Mouse (Mus musculus): ENCODE results near the gene Gpr162.
A peak's percentile ranks its signal among the peaks of the same experiment; 100 is the strongest.
"Not testable (repeated sequence)": the region's sequence is repeated elsewhere in the genome, so short reads cannot be mapped to it uniquely, and the experiment has no call there.

Gpr162 gene

DNA sequence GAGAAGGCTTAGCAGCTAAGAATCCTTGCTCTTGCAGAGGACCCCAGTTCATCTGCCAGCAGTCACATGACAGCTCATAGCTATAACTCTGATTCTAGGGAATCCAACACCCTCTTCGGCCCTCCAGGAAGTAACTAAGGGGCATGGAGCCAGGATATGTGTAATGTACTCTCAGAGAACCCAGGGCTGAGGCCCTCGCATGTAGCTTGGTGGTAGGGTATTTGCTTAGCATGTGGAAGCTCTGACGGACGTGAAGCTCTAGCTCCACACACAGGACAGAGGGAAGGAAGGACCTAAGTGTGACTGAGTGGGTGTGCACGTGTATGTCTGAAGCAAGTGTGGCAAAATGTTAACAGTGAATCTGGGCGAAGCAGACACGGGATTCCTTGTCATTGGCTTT is 27.4 kb downstream of the Gpr162 start:
- DNase-seq (ENCODE audit: low read depth, low spot score): no peak

DNA sequence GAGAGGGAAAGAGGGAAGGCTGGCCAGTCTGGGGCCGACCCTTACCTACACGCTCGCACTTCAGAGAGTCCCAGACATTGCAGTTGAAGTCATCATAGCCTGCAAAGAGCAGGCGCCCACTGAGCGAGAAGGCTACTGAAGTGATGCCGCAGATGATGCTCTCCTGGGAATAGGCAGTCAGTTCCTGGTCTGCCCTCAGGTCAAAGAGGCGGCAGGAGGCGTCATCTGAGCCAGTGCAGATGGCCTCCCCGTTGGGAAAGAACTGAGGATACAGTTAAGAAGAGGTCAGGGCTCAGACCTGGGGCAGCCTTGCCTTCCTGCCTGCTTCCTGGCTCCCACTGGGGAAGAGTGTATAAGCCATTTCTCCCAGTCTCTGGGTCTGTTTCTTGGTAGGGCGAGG is 28.3 kb downstream of the Gpr162 start:
- DNase-seq (ENCODE audit: low read depth, low spot score): no peak

DNA sequence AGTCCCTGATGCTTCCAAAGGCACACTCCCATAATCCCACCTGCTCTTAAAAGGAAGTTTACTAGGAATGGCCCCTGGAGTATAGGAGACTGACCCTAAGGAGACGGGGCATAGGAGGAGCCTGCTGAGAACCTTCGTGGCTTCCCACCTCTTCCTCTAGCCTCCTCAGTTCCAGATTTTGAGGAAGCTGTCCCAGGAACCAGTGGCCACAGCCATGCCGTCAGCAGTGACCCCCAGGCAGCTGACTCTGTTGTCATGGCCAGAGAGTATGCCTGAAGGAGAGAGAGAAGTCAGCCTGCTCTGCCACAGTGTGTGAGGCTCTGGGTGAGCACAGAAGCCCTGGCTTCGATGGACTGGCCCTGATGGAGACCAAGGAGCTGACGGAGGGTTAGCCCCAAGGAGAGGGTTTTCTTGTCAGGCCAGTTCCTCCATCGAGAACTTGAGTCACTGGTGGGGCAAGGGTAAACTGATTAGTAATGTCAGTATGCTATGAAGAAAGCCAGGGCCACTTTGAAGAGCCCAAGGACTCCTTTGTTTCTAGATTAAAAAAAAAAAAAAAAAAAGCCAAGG is 29.2 kb downstream of the Gpr162 start:
- DNase-seq (ENCODE audit: low read depth, low spot score): no peak

GRCm38 (mm10) chr6:124831649-124832048 is 32.1 kb downstream of the Gpr162 start:
- no peak for DNase-seq (ENCODE audit: low read depth, low spot score)

DNA sequence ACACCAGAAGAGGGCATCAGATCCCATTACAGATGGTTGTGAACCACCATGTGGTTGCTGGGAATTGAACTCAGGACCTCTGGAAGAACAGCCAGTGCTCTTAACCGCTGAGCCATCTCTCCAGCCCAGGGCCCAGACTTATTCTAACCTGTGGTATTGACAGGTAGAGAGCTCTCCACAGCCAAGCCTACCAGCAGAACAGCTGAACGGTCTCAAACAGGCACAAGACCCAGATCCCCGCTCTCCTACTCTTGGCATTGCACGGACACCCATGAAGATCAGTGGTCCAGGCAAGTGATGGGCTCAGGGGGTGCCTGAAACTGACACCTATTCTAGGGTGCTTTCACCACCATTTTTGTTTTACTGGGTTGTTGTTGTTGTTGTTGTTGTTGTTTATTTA is 32.6 kb downstream of the Gpr162 start:
- DNase-seq (ENCODE audit: low read depth, low spot score): not testable (repeated sequence)

DNA sequence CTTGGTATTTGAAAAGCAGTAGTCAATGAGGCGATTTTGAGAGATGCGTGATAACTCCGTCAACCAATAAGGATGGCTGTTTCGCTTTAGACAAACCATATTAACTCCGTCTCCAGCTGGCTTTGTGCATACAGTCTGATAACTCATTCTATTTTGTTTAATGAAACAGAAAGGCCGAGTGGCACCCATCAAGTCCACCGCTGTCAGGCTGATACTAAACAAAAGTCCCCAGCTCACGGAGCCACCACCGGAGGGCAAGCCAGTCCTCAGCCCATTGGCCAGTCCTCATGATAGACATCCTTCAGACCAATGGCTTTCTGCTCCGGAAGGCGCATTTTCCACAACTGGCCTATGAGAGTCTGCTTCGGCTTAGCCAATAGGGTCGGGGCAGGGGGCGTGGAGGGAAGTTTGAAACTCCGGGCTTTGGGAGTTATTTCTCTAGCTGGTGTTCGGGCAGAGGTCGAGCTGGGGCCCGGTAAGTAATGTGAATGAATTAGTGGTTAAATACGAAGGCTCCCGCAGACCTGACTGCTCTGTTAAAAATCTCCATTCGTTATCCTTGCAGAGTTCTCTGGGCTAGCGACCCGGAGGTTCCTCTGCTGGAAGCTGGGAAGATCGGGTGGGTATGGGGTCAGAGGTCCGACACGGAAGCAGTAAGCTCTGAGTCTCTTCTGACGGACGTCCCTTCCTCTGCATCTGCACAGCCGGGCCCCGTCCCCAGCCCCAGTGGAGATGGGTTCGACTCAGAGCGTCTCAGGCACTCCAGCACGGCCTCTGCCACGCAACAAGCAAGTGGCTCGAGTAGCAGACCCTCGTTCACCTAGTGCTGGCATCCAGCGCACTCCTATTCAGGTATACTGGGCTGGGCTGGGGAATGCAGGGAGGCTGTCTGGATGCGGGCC is 33.7 kb downstream of the Gpr162 start:
- peak; percentile 99 for DNase-seq (ENCODE audit: low read depth, low spot score)

DNA sequence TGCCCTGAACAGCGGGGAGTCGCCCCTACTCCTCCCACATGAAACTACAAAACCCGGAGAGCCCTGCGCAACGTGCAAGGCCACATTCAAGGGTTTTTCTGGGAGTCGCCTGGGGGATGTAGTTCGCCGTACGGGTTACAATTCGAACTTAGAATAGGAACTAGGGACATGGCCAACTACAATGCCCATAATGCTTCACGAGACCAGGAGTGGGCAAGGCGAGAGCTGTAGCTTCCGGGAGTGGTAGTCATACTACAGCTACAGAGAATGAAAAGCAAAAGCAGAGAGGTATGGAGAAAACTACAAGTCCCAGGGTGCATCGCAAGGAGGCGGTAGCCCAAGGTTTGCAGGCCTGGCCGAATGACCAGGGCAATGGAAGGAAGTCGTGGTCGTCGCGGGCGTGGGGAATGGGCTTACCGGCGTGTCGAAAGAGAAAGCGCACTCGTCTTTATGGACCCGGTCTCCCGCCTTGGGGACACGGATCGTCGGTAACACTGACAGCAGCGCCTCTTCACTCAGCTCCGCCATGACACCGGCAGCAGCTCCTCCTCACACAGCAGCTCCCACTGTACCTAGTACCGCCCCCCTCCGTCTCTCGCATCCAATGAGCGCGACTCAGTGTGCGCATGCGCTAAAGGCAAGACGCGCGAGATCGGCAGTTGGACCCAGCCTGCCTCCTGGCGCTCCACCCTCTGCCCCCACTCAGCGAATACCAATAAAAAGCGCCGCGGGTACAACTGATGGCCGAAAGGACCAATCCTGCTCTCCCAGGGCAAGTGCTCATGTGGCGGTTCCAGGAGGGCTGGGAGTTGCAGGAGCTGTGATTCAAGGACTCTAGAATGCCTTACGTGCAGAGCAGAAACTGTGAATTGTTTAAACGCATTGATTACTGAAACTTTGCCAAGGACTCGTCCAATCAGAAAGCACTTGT is 34.6 kb downstream of the Gpr162 start, which contains the start of the genes Usp5 and Cdca3:
TSS of gene Usp5 (minus strand) at position 617 of the 931 bp plus-strand sequence.
TSS of gene Cdca3 (plus strand) at position 680 of the 931 bp plus-strand sequence.
- DNase-seq (ENCODE audit: low read depth, low spot score): peak; percentile 100

DNA sequence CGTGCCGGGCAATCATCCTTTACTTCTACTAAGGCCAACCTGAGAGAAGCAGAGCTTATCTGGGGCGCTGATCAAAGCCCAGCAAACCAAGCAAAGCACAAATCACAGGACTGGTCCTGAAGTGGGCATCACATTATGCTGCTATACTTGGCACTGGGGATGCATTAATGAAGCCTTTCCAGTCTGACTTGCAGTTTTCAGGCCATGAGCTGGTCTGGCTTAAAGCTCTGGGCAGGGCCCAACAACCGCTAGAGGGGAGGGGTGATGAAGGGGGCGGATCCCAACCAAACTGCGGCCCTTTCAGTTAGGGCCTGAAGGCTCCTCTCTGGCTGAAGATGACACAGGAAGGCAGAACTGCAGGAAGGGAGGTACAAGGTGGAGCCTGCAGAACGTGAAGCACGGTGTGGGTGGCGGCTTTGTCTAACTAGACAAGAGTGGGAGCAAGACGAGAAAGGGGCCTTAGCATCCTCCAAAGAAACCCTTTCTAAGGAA is 35.6 kb downstream of the Gpr162 start:
- DNase-seq (ENCODE audit: low read depth, low spot score): peak; percentile 65

GRCm38 (mm10) chr6:124822049-124822448 is 41.7 kb downstream of the Gpr162 start:
- no peak for DNase-seq (ENCODE audit: low read depth, low spot score)

DNA sequence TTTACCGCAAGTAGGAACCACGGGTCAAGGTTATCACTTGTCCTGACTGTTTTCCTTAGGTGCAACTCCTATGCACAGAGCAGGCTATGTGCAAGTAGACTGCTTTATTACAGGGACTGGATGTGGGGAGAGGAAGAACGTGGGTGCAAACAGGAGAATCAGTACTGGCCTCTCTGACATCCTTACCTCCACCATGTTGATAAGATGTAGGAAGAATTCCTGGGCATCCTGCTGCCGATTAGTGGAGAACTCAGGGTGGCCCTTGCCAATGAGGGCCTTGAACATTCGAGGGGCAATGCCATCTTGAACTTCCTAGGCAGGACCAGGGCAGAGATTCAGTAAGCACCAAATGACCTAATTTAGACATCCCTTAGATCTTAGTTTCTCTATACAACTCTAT is 42.9 kb downstream of the Gpr162 start:
- DNase-seq (ENCODE audit: low read depth, low spot score): no peak

DNA sequence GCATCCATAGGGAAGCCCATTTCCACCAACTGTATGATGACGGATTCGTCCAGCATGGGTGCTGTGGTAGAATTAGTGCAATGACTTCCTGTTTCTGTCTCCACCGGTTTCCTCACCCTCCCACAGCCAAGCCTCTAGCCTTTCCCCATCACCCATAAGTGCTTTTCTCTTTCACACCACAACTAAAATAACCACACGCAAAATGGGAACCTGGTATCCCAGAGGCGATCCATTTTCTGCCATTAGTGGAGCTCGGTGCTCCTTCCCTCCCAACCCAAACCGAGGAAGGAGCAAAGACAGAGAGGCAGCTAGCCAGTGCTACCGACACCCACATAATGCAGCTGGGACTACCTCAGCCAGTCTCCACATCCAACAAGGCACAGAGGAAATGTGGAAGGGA is 45.8 kb downstream of the Gpr162 start:
- DNase-seq (ENCODE audit: low read depth, low spot score): peak; percentile 53

- no peak for DNase-seq (ENCODE audit: low read depth, low spot score)
These were observed 46.2 kb downstream of the Gpr162 start for GRCm38 (mm10) chr6:124817563-124817962.

- DNase-seq (ENCODE audit: low read depth, low spot score): no peak
These were observed 46.7 kb downstream of the Gpr162 start for GRCm38 (mm10) chr6:124817125-124817524.

GRCm38 (mm10) chr6:124816611-124817010 is 47.2 kb downstream of the Gpr162 start:
- no peak for DNase-seq (ENCODE audit: low read depth, low spot score)

DNA sequence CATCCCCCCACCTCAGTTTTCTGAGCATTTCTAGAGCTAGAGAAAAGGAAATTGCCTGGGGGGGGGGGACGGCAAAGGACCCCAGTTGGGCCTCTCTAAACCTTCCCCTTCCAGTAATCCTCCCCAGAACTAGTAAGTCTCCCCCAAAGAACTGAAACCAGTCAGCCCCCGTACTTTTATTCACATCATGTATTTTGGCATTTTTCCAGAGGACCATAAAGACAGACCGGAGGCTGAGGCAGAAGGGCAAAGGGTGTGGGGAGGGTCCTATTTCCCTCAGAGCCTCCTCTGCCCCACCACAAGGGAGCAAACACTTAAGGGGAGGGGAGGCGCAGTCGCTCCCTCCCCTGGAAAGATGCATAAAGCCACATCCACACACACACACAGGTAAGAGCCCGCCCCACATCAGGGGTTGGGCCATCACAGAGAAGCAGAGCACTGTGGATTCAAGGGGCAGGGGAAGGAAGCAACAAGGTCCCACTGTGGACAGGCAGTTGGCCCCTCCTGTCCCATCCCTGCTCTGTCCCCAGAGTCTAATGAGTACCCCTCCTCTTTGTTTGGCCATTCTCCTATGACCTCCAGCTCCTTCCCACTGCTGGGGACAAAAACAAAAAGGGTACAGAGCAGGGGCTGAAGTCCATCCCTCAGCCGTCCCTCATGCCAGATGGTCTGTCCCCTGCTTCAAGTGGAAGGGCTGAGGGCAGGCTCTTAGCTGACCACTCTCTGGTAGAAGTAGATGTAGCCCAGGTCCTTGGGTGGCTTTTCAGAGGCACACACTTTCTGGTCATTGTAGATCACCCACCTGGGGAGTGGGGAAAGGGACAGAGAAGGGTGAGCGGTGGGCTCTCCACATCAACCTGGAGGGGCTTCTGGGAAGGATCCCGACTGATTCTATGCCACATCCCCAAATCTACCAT is 48.7 kb downstream of the Gpr162 start:
- no peak for DNase-seq (ENCODE audit: low read depth, low spot score)

GRCm38 (mm10) chr6:124814448-124814847 is 49.3 kb downstream of the Gpr162 start:
- DNase-seq (ENCODE audit: low read depth, low spot score): no peak

DNA sequence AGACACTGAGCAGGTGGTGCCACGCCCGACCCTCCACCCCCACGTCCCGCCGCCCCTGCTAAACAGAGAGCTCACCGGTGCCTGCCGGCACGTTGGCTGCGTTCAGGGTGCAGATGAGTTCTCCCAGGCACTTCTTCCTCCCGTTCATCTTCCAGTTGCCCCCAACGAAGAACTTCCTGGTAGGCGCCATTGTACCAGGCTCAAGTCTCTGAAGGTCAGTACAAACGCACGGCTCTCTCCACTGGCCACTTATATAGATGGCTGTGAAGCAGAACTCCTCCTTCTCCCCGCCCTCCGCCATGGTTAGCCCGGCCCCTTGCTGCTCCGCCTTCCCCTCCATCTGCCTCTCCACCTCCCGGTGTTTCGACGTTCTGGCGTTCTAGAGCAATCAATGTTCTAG is 49.9 kb downstream of the Gpr162 start, which contains the start of gene Tpi1:
TSS of gene Tpi1 (minus strand) at position 364 of the 400 bp plus-strand sequence.
- DNase-seq (ENCODE audit: low read depth, low spot score): peak; percentile 97

DNA sequence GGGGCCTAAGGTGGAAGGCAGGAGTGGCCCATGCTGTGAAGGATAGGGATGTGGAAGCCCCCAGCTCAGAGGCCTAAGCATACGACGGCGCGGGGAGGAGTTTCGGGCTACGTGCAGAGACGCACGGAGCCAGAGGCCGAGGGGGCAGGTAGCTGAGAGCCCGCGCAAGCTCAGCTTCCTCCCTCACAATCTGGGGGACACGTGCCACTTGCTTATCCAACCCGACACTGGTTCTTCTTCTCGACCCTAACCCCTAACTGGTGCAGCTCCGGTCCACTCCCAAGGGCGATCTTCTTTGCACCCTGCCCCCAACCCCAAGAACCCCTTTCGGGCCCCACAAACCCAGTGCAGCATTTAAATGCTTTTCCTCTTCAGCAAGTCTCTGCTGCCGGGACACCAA is 50.3 kb downstream of the Gpr162 start:
- DNase-seq (ENCODE audit: low read depth, low spot score): peak; percentile 93

DNA sequence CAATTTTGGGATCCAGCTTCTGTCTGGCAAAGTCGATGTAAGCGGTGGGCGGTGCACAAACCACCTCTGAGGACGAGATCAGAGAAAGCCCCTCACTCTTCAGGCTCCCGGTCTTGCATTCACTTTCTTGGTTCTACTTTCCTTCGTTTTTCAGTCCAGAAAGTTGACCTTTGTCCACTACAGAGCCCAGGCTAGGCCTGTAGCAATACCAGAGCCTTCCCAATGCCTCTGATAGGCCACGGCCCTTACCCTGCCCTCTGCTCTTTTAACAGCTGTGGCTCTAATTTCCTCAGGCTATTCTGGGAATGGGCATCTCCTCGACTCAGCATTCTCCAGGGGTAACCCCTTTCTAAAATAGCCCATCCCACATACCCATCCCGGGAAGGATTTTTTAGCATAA is 50.9 kb downstream of the Gpr162 start:
- no peak for DNase-seq (ENCODE audit: low read depth, low spot score)
